Mouse (Mus musculus) limb, embryonic 14.5 days (tissue): ENCODE data around the gene Sox12. TPM values are rescaled to one million over a fixed set of nuclear protein-coding genes. Genes with fewer than 3 reads are reported as not detected.

ENCODE experiments used
- ATAC-seq: fragments of 200-750 bp; cut with Nextera tagmentation; 2 replicates; pipeline ENCODE4 v1.8.0; 2017; ENCODE audit warnings: low read depth, moderate number of reproducible peaks, moderate TSS enrichment; ENCODE audit not compliant: low FRiP score
- DNase-seq: peaks from one replicate; pipeline ENCODE4 v3.0.0-alpha.2; 2015; ENCODE audit warnings: low spot score
- H3K27ac ChIP-seq: fragments of 300-500 bp; sonication (generic); replicated peaks from 2 replicates; pipeline ENCODE4 v1.5.1; 2014; ENCODE audit warnings: low read depth, mild to moderate bottlenecking, low read length, moderate library complexity, mixed read lengths
- H3K27me3 ChIP-seq: fragments of 300-500 bp; sonication (generic); 2 replicates; pipeline ENCODE4 v1.6.1; 2014; ENCODE audit warnings: low read length, mixed read lengths; ENCODE audit not compliant: control insufficient read depth, insufficient read depth
- H3K36me3 ChIP-seq: fragments of 300-500 bp; sonication (generic); 2 replicates; pipeline ENCODE4 v1.6.1; 2014; ENCODE audit warnings: mild to moderate bottlenecking, low read length, moderate library complexity, mixed read lengths; ENCODE audit not compliant: control insufficient read depth, insufficient read depth
- H3K4me1 ChIP-seq: fragments of 300-500 bp; sonication (generic); 2 replicates; pipeline ENCODE4 v1.6.1; 2014; ENCODE audit warnings: antibody characterized with exemption, low read length, mixed read lengths; ENCODE audit not compliant: control insufficient read depth, insufficient read depth
- H3K4me2 ChIP-seq: fragments of 300-500 bp; sonication (generic); replicated peaks from 2 replicates; pipeline ENCODE4 v1.6.1; 2014; ENCODE audit warnings: low read depth, mild to moderate bottlenecking, low read length, moderate library complexity; ENCODE audit not compliant: severe bottlenecking
- H3K4me3 ChIP-seq: fragments of 300-500 bp; sonication (generic); replicated peaks from 2 replicates; pipeline ENCODE4 v1.5.1; 2014; ENCODE audit warnings: low read length
- H3K9ac ChIP-seq: fragments of 300-500 bp; sonication (generic); 2 replicates; pipeline ENCODE4 v1.6.1; 2014; ENCODE audit warnings: mild to moderate bottlenecking, low read depth, low read length, moderate library complexity; ENCODE audit not compliant: severe bottlenecking
- H3K9me3 ChIP-seq: fragments of 300-500 bp; sonication (generic); 2 replicates; pipeline ENCODE4 v1.6.1; 2016; ENCODE audit warnings: low read length; ENCODE audit not compliant: control insufficient read depth
- POLR2A ChIP-seq: fragments of 200-500 bp; IDR thresholded peaks from 2 replicates; pipeline ENCODE4 v1.8.0; 2012; ENCODE audit warnings: inconsistent platforms, mild to moderate bottlenecking, moderate library complexity, borderline replicate concordance; ENCODE audit not compliant: insufficient read depth, insufficient read length; ENCODE audit errors: extremely low read depth
- whole genome bisulfite sequencing: fragments of 180-500 bp; shearing (Covaris S2); extraction: QIAGEN DNeasy Blood & Tissue Kit; methylation state at CpG from one replicate; pipeline ENCODE4 v1.1.7; 2014; 5-methylcytosine and 5-hydroxymethylcytosine counted together
- polyA plus RNA-seq, 2 experiments: library from polyadenylated mRNA; depleted of rRNA in 1 of 2; stranded (reverse) in 1 of 2; unstranded in 1 of 2; fragments of >200 nt; fragmentation: Nextera tagmentation in 1 of 2; extraction: Ambion mirVana in 1 of 2; gene quantifications; 2 replicates each; pipeline versions ENCODE4 v1.2.1 to v1.2.3; 2012 to 2014

Gene Sox12
- polyA plus RNA-seq, 2 experiments = 13.5 to 48.8 TPM

- no peaks in the 10 kb centered on the region for H3K9me3 ChIP-seq
- no peaks in the 10 kb centered on the region for H3K36me3 ChIP-seq
- 4% methylated on average over 21 of the region's 21 CpGs for WGBS
- peak; percentile 30 for DNase-seq
- H3K4me2 ChIP-seq = peak overlapping the region; percentile 45
- peak overlapping the region; percentile 24 for H3K4me3 ChIP-seq
- no peaks in the 10 kb centered on the region for H3K27me3 ChIP-seq
- peak overlapping the region; percentile 48; the same call in 1 of the 2 replicates for H3K9ac ChIP-seq
- TF ChIP-seq POLR2A = no peak
- peak; percentile 62 for ATAC-seq
- H3K4me1 ChIP-seq = peaks cover 7% of the 10 kb centered on the region; the same call in 1 of the 2 replicates
- no peak overlapping the region for H3K27ac ChIP-seq
Observed at GRCm38 (mm10) chr2:152375652-152376344, 22.1 kb downstream of the Sox12 start.

GRCm38 (mm10) chr2:152373547-152373946 is 24.3 kb downstream of the Sox12 start:
- ATAC-seq = no peak
- no peaks in the 10 kb centered on the region for H3K9me3 ChIP-seq
- 77% methylated on average over 9 of the region's 9 CpGs for WGBS

GRCm38 (mm10) chr2:152372661-152373060 is 25.2 kb downstream of the Sox12 start:
- H3K4me2 ChIP-seq = no peak overlapping the region
- DNase-seq = no peak
- no peak for ATAC-seq
- no peaks in the 10 kb centered on the region for H3K36me3 ChIP-seq
- TF ChIP-seq POLR2A = no peak
- H3K9me3 ChIP-seq = no peaks in the 10 kb centered on the region
- no peak overlapping the region for H3K4me3 ChIP-seq
- peaks cover 7% of the 10 kb centered on the region; the same call in 1 of the 2 replicates for H3K4me1 ChIP-seq
- no peak overlapping the region for H3K27ac ChIP-seq
- H3K9ac ChIP-seq = no peak overlapping the region
- WGBS = 53% methylated on average over 4 of the region's 4 CpGs
- no peaks in the 10 kb centered on the region for H3K27me3 ChIP-seq

More at GRCm38 (mm10) chr2:152373547-152373946, 24.3 kb downstream of the Sox12 start:
- DNase-seq = no peak
- peaks cover 7% of the 10 kb centered on the region; the same call in 1 of the 2 replicates for H3K4me1 ChIP-seq
- TF ChIP-seq POLR2A = no peak
- H3K27ac ChIP-seq = no peak overlapping the region
- no peak overlapping the region for H3K4me2 ChIP-seq
- no peak overlapping the region for H3K9ac ChIP-seq
- H3K4me3 ChIP-seq = no peak overlapping the region
- H3K36me3 ChIP-seq = no peaks in the 10 kb centered on the region
- H3K27me3 ChIP-seq = no peaks in the 10 kb centered on the region

GRCm38 (mm10) chr2:152372104-152372503 is 25.8 kb downstream of the Sox12 start:
- Histone ChIP-seq H3K4me3 (no peak overlapping the region), H3K36me3 (no peaks in the 10 kb centered on the region), H3K27me3 (no peaks in the 10 kb centered on the region), H3K4me2 (no peak overlapping the region), H3K9me3 (no peaks in the 10 kb centered on the region), H3K27ac (no peak overlapping the region), H3K4me1 (peaks cover 7% of the 10 kb centered on the region; the same call in 1 of the 2 replicates), H3K9ac (no peak overlapping the region)
- ATAC-seq (no peak), DNase-seq (no peak)
- no peak for TF ChIP-seq POLR2A
- 77% methylated on average over 7 of the region's 7 CpGs for WGBS

- ATAC-seq = no peak
Observed at GRCm38 (mm10) chr2:152368532-152369140, 29.2 kb downstream of the Sox12 start.

More at GRCm38 (mm10) chr2:152368532-152369140, 29.2 kb downstream of the Sox12 start:
- Histone ChIP-seq H3K4me2 (no peak overlapping the region), H3K9me3 (no peaks in the 10 kb centered on the region), H3K9ac (no peak overlapping the region), H3K27ac (no peak overlapping the region), H3K36me3 (no peaks in the 10 kb centered on the region), H3K27me3 (no peaks in the 10 kb centered on the region), H3K4me3 (no peak overlapping the region), H3K4me1 (no peaks in the 10 kb centered on the region; the same call in 1 of the 2 replicates)
- no peak for TF ChIP-seq POLR2A
- WGBS = 29% methylated on average over 14 of the region's 14 CpGs
- DNase-seq = peak; percentile 55
